Mouse (Mus musculus) bone marrow, adult 2 months (tissue): Measurements from ENCODE around the gene Zfp36.
A peak's percentile ranks its signal among the peaks of the same experiment; 100 is the strongest.

Experiments
- CTCF ChIP-seq: fragments of 200-500 bp; IDR thresholded peaks from 2 replicates; pipeline ENCODE4 v1.5.1; 2011; ENCODE audit warnings: low read length, control low read depth; ENCODE audit not compliant: control insufficient read depth, insufficient read depth
- POLR2A ChIP-seq: fragments of 200-500 bp; IDR thresholded peaks from 2 replicates; pipeline ENCODE4 v1.6.1; 2011; ENCODE audit warnings: low read depth, mild to moderate bottlenecking, control low read depth, low read length, borderline replicate concordance; ENCODE audit not compliant: control insufficient read depth

DNA sequence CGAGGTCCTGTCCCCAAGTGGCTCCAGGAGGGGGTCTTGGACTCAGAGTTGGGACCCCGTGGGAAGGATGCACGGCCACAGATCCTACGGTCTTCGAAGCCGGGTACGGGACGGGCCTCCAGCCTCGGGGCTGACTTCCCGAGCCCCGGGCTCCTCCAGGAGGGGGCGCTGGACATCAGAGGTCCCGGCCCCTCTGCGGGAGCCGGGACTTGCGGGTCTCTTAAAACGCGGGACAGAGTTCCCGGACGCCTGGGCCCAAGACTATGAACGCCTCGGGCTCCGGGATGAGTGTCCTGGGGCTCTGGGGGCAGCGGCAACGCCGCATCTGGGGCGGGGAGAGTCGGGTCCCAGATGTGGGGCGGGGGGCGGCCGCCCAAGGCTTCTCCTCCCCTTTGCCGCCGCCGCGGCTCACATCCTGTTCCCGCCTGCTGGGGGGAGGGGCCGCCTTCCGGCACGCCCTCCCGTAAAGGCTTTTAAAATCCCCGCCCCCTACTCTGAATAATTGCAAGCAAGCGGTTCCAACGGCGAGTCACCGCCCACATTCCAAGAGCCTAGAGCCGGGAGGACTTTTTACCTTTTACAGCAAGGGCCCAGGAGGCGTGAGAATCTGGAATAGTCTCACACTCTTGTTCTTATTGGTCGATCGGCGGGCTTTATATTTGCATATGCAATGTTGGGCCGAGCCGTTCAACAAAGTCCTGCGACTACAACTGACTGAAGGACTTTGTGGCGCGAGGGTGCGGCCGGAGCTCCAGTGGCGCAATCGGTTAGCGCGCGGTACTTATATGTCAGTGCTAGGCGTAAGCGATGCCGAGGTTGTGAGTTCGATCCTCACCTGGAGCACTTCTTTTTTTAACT, 7.6 kb downstream of the Zfp36 start, which contains the start of gene Plekhg2:
- TF ChIP-seq POLR2A (peak; percentile 67; the same call in 1 of the 2 replicates), CTCF (peak; percentile 43; the same call in 1 of the 2 replicates)
